Comparison of ENCODE assay signal across 8 mouse cellular contexts in genomic region chr2:153741437-153742065, GRCm38 (mm10). TPM values are rescaled to one million over a fixed set of nuclear protein-coding genes. Genes with fewer than 3 reads are reported as not detected.
DNase-seq lines count a peak whose midpoint lies in the region; ATAC-seq and TF ChIP-seq lines count a peak whose summit lies in the region.

No protein-coding gene starts in this region.

- peak overlapping the region; percentile 89 for H3K4me2 ChIP-seq in heart, embryonic 11.5 days
- H3K4me2 ChIP-seq in heart, embryonic 14.5 days (ENCODE audit: low read length) = peak overlapping the region; percentile 93
- H3K4me2 ChIP-seq in limb, embryonic 13.5 days (replicated peaks) = peak overlapping the region; percentile 84
- H3K4me2 ChIP-seq in midbrain, embryonic 15.5 days = peak overlapping the region; percentile 65

- peaks cover 34% of the 10 kb centered on the region for H3K4me1 ChIP-seq in heart, embryonic 11.5 days (ENCODE audit: control insufficient read depth, insufficient read depth, low read length)
- peaks cover 13% of the 10 kb centered on the region for H3K4me1 ChIP-seq in cortical plate, adult 2 months (ENCODE audit: control insufficient read depth, insufficient read depth, low read length)
- peaks cover 15 to 35% of the 10 kb centered on the region in 2 experiments for H3K4me1 ChIP-seq in heart, embryonic 14.5 days (ENCODE audit: control insufficient read depth in 2 of 2, insufficient read depth in 2 of 2, low read length in 2 of 2)
- H3K4me1 ChIP-seq in limb, embryonic 13.5 days = peaks cover 41% of the 10 kb centered on the region
- peaks cover 41% of the 10 kb centered on the region for H3K4me1 ChIP-seq in midbrain, embryonic 15.5 days

- H3K36me3 ChIP-seq in heart, embryonic 11.5 days (ENCODE audit: control insufficient read depth, insufficient read depth, low read length) = no peaks in the 10 kb centered on the region
- peaks cover 10% of the 10 kb centered on the region for H3K36me3 ChIP-seq in heart, embryonic 14.5 days (ENCODE audit: control insufficient read depth, insufficient read depth, low read length)
- H3K36me3 ChIP-seq in limb, embryonic 13.5 days = peaks cover 7% of the 10 kb centered on the region
- H3K36me3 ChIP-seq in midbrain, embryonic 15.5 days (replicated peaks) = no peaks in the 10 kb centered on the region

- 2% methylated on average over 50 of the region's 56 CpGs for WGBS in heart, embryonic 11.5 days (ENCODE audit: insufficient replicate concordance)
- WGBS in heart, embryonic 14.5 days = 3% methylated on average over 49 of the region's 56 CpGs
- 0% methylated on average over 39 of the region's 56 CpGs for WGBS in limb, embryonic 13.5 days
- WGBS in midbrain, embryonic 15.5 days = 2% methylated on average over 52 of the region's 56 CpGs

- TF ChIP-seq POLR2A in cortical plate, adult 2 months (IDR thresholded peaks at IDR 0.05; ENCODE audit: extremely low read depth, insufficient read depth, low read length) = no peak

- peak; percentile 83 for ATAC-seq in heart, embryonic 11.5 days (replicated peaks; ENCODE audit: insufficient number of reproducible peaks, low FRiP score, low TSS enrichment)
- ATAC-seq in heart, embryonic 14.5 days (ENCODE audit: insufficient number of reproducible peaks, insufficient read depth, low FRiP score, low read depth) = peak; percentile 87
- peak; percentile 89 for ATAC-seq in limb, embryonic 13.5 days (ENCODE audit: low FRiP score, low read depth)
- peak; percentile 85 for ATAC-seq in midbrain, embryonic 15.5 days (replicated peaks)

- H3K9ac ChIP-seq in heart, embryonic 11.5 days (ENCODE audit: low read depth, low read length) = peak overlapping the region; percentile 97
- peak overlapping the region; percentile 95 for H3K9ac ChIP-seq in heart, embryonic 14.5 days (ENCODE audit: low read length)
- peak overlapping the region; percentile 86 for H3K9ac ChIP-seq in limb, embryonic 13.5 days
- peak overlapping the region; percentile 71 for H3K9ac ChIP-seq in midbrain, embryonic 15.5 days

- H3K9me3 ChIP-seq in heart, embryonic 11.5 days (replicated peaks; ENCODE audit: control insufficient read depth, low read length) = no peaks in the 10 kb centered on the region
- no peaks in the 10 kb centered on the region for H3K9me3 ChIP-seq in heart, embryonic 14.5 days (ENCODE audit: control insufficient read depth, low read length)
- no peaks in the 10 kb centered on the region for H3K9me3 ChIP-seq in limb, embryonic 13.5 days
- H3K9me3 ChIP-seq in midbrain, embryonic 15.5 days = no peaks in the 10 kb centered on the region

- DNase-seq in heart, adult 18-20 months = no peak
- peak; percentile 82 for DNase-seq in ES-CJ7 (ENCODE audit: low read depth, low spot score)
- no peak for DNase-seq in urinary bladder, adult 18-20 months (ENCODE audit: low spot score in 2 of 2)

- no peaks in the 10 kb centered on the region for H3K27me3 ChIP-seq in heart, embryonic 11.5 days (ENCODE audit: control insufficient read depth, insufficient read depth, low read length)
- H3K27me3 ChIP-seq in heart, embryonic 14.5 days (ENCODE audit: control insufficient read depth, insufficient read depth, low read length) = no peaks in the 10 kb centered on the region
- no peaks in the 10 kb centered on the region for H3K27me3 ChIP-seq in limb, embryonic 13.5 days
- H3K27me3 ChIP-seq in midbrain, embryonic 15.5 days (replicated peaks) = no peaks in the 10 kb centered on the region

- H3K27ac ChIP-seq in heart, embryonic 11.5 days (ENCODE audit: low read depth, low read length) = peak overlapping the region; percentile 89
- H3K27ac ChIP-seq in cortical plate, adult 2 months (ENCODE audit: insufficient read depth, low read length) = peak overlapping the region; percentile 71
- H3K27ac ChIP-seq in heart, embryonic 14.5 days (replicated peaks in 1 of 2; ENCODE audit: control insufficient read depth in 1 of 2, insufficient read depth in 1 of 2, low read depth in 2 of 2, low read length in 2 of 2) = peak overlapping the region; percentile 89 to 96
- H3K27ac ChIP-seq in limb, embryonic 13.5 days = peak overlapping the region; percentile 86
- peak overlapping the region; percentile 92 for H3K27ac ChIP-seq in midbrain, embryonic 15.5 days

- peak overlapping the region; percentile 87 for H3K4me3 ChIP-seq in heart, embryonic 11.5 days (ENCODE audit: low read depth, low read length)
- peak overlapping the region; percentile 75 for H3K4me3 ChIP-seq in cortical plate, adult 2 months (ENCODE audit: insufficient read depth, low read length)
- peak overlapping the region; percentile 94 to 96 for H3K4me3 ChIP-seq in heart, embryonic 14.5 days (ENCODE audit: control insufficient read depth in 1 of 2, insufficient read depth in 1 of 2, low read depth in 1 of 2, low read length in 2 of 2)
- H3K4me3 ChIP-seq in limb, embryonic 13.5 days = peak overlapping the region; percentile 82
- peak overlapping the region; percentile 61 for H3K4me3 ChIP-seq in midbrain, embryonic 15.5 days

- TF ChIP-seq CTCF in cortical plate, adult 2 months (IDR thresholded peaks at IDR 0.05; ENCODE audit: extremely low read depth, insufficient read depth, low read length) = no peak

RNA-seq across cellular contexts. Expression of gene Mapre1, which starts 0.5 kb away (rescaled TPM):
- 271 and 300 TPM in 2 replicates for polyA plus RNA-seq in heart, embryonic 11.5 days (2014; fragmentation: Nextera tagmentation; extraction: Ambion mirVana)
- total RNA-seq in heart, adult 18-20 months (2021) = 10 to 100 TPM; 49.6 to 50.9 TPM
- polyA plus RNA-seq in cortical plate, adult 2 months (2012; rRNA removed) = 23.9 and 24.9 TPM in 2 replicates
- polyA plus RNA-seq in heart, embryonic 14.5 days (2014; fragmentation: Nextera tagmentation; extraction: Ambion mirVana) = 222 and 231 TPM in 2 replicates
- polyA plus RNA-seq in limb, embryonic 13.5 days (2015; fragmentation: Nextera tagmentation; extraction: Ambion mirVana) = 224 and 228 TPM in 2 replicates
- 333 and 370 TPM in 2 replicates for polyA plus RNA-seq in midbrain, embryonic 15.5 days (2015; fragmentation: Nextera tagmentation; extraction: Ambion mirVana)

RNA-seq across cellular contexts. Expression of gene Efcab8, which starts 38.2 kb away (rescaled TPM):
- 0.06 TPM in 1 of 2 replicates, not detected in the other for polyA plus RNA-seq in heart, embryonic 11.5 days (2014; fragmentation: Nextera tagmentation; extraction: Ambion mirVana)
- total RNA-seq in heart, adult 18-20 months (2021) = not detected
- polyA plus RNA-seq in cortical plate, adult 2 months (2012; rRNA removed) = 0.06 TPM in 2 replicates
- not detected in 2 replicates for polyA plus RNA-seq in heart, embryonic 14.5 days (2014; fragmentation: Nextera tagmentation; extraction: Ambion mirVana)
- 0.09 and 0.15 TPM in 2 replicates for polyA plus RNA-seq in limb, embryonic 13.5 days (2015; fragmentation: Nextera tagmentation; extraction: Ambion mirVana)
- 0.04 TPM in 2 replicates for polyA plus RNA-seq in midbrain, embryonic 15.5 days (2015; fragmentation: Nextera tagmentation; extraction: Ambion mirVana)

RNA-seq across cellular contexts. Expression of gene Dnmt3c, which starts 45.1 kb away (rescaled TPM):
- not detected in 2 replicates for polyA plus RNA-seq in heart, embryonic 11.5 days (2014; fragmentation: Nextera tagmentation; extraction: Ambion mirVana)
- total RNA-seq in heart, adult 18-20 months (2021) = not detected
- polyA plus RNA-seq in cortical plate, adult 2 months (2012; rRNA removed) = 0.19 and 0.23 TPM in 2 replicates
- not detected in 2 replicates for polyA plus RNA-seq in heart, embryonic 14.5 days (2014; fragmentation: Nextera tagmentation; extraction: Ambion mirVana)
- polyA plus RNA-seq in limb, embryonic 13.5 days (2015; fragmentation: Nextera tagmentation; extraction: Ambion mirVana) = not detected in 2 replicates
- 0.13 TPM in 1 of 2 replicates, not detected in the other for polyA plus RNA-seq in midbrain, embryonic 15.5 days (2015; fragmentation: Nextera tagmentation; extraction: Ambion mirVana)
